Mouse (Mus musculus) skeletal muscle tissue, adult 2 months (tissue): ENCODE results near the gene Gm29735.
"Not testable (repeated sequence)": the region's sequence is repeated elsewhere in the genome, so short reads cannot be mapped to it uniquely, and the experiment has no call there.

Experiments
- DNase-seq: peaks from one replicate; pipeline ENCODE4 v3.0.0-alpha.2; 2012; ENCODE audit warnings: low read depth, low spot score

Gm29735 gene

DNA sequence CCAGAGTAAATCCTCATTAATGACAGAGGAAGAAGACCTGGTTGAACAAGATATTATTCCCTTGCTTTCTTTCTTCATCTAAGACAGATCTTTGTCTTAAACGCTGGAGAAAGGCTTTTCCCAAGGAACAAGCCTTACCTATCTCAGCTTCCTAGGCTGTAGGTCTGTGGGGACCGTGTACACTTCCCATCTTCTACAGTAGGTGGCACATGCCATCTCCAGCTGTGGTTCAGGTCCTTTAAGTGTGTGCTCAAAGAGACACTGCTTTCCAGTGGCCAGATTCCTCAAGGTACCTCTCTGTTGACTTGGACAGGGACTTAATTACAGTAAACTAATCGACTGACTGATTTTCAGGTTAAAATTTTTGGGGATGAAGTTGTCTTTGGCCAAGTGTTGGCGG, 28.1 kb downstream of the Gm29735 start:
- DNase-seq, result no peak

GRCm38 (mm10) chr7:142120629-142121028, 36.3 kb downstream of the Gm29735 start, which contains the start of gene Gm45618:
Gene Gm45618, minus strand, starts transcription at chr7:142120729.
- DNase-seq, result not testable (repeated sequence)

GRCm38 (mm10) chr7:142119632-142120031, 37.3 kb downstream of the Gm29735 start:
- DNase-seq, result no peak
